Mouse (Mus musculus): ENCODE measurements at regions not wholly inside any gene's neighbourhood (a gene's known extent, or its start where the extent isn't known, plus 50 kb on each side); places are given as distances from the start of the nearest gene placed in this dataset.

DNA sequence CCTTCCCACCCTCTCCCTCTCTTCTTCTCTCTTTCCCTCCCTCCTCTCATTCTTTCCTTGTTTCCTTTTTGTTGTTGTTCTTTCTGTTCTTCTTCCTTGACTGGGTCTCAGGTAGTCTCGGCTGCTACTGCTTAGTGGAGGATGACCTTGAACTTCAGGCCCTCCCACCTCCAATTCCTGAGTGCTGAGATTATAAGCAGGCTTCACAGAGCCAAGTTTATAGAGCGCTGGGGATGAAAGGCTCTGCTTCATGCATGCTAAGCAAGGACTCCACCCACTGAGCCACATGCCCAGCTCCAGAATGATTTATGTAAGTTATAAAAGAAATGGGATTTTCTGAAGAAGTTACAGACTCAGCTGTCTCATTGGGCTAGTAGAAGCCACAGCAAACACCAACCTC is 199.9 kb downstream of the Tex36 start:
- no peak for TF ChIP-seq CTCF (IDR thresholded peaks at IDR 0.05; ENCODE audit: low read depth, low read length)
- no peak for TF ChIP-seq POLR2A (IDR thresholded peaks at IDR 0.05; ENCODE audit: borderline replicate concordance, low read depth, low read length)

Measured in bone marrow macrophage, adult 2 months (primary cell).